Mouse (Mus musculus) cerebellum, postnatal 36 days (tissue): ENCODE measurements around the gene Tprn.

ENCODE experiments used
- DNase-seq, 2 experiments: peaks; one replicate each; pipeline ENCODE4 v3.0.0; 2021 to 2022; ENCODE audit warnings: mixed read lengths in 2 of 2

The Tprn gene

GRCm38 (mm10) chr2:25265897-25266656 lies 3.7 kb downstream of the Tprn start:
- peak; percentile 97 for DNase-seq

- peak; percentile 74 to 77 for DNase-seq
These were observed 4.3 kb downstream of the Tprn start for GRCm38 (mm10) chr2:25266720-25267119.

DNA sequence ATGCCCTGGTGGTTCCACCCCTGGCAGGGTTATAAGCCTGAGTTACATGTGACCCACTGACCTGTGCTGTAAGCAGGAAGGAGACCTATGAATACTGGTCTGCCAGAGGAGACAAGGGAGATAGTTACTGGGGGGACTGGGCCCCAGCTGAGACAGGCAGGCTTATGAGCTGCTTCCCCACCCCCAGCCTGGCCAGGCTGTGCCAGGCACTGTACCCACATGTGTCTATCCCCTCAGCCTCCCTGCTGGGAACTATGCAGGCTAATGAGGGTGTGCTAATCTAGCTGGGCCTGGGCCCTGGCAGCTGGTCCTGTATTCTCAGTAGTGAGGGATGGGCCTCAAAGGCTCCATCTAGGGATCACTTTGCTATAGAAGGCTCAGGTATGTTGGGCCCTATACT lies 4.8 kb downstream of the Tprn start:
- DNase-seq = peak; percentile 27 to 41

DNA sequence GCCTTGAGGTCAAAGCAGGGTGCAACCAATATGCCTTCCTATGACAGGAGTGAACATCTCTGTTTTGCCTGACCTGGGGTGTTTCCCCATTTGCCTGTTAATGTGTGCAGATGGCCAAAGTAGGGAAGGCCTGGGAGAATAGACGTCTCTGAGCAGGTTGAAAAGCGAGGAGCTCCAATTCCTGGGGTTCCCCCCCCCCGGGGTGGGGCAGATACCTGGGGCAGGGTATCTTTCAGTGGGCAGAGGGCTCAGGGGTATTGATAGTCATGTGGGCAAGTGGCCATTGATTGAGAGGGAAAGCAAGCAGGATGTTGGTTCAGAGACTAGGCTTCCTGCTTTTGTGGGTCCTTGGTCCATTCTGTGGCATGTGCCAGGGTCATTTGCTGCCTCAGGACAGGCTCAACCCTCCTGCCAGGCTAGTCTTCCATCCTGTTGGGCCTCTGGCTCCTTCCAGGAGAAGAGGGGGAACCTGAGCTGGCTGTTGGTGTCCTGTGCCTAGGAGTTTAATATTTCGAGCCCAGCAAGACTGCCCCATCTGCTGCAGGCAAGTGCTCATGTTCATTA lies 5.4 kb downstream of the Tprn start:
- peak in 1 of 2 experiments; percentile 30 for DNase-seq

DNA sequence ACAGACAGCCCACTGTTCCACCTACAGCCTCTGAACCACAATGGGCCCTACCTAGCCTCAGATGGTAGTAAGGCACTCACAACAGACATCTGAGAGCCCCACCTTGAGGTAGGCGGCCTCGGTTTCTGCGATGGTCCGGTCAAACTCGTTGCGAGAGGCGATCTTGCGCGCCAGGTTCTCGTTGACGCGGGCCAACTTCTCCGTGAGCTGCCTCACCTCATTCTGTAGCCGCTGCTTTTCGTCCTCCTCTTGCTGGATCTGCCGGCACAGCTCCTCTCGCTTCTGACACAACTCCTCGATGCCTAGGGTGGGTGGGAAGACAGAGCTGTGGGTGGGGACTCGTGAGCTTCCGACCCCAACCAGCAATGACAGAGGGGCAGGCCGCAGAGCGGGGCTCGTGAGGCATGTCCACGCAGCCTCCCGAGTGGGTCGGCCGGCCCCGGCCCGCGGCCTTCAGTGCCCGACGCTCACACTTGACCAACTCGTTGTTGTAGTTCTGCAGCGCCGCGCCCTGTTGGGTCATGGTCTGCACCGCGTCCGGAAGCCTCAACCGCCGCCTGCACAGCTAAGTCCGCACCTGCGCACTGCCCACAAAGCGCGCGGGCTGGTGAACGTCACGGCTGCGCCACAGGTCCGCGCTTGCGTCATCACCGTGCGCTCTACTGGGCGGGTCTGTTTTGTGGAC lies 9.6 kb downstream of the Tprn start, which contains the start of the genes Ssna1 and Anapc2:
Ssna1 (minus strand) TSS at position 612 of the 685 bp plus-strand sequence.
Anapc2 (plus strand) TSS at position 652 of the 685 bp plus-strand sequence.
- DNase-seq = peak; percentile 97 to 98

GRCm38 (mm10) chr2:25272515-25272914 lies 10.1 kb downstream of the Tprn start:
- DNase-seq = no peak

DNA sequence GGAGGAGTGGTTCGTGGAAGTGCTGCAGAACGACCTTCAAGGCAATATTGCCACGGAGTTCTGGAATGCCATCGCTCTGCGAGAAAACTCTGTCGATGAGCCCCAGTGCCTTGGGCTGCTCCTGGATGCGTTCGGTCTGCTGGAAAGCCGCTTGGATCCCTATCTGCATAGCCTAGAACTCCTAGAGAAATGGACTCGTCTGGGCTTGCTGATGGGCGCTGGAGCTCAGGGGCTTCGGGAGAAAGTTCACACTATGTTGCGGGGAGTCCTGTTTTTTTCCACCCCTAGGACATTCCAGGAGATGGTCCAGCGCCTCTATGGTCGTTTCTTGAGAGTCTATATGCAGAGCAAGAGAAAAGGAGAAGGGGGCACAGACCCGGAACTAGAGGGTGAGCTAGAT lies 10.6 kb downstream of the Tprn start:
- no peak for DNase-seq

DNA sequence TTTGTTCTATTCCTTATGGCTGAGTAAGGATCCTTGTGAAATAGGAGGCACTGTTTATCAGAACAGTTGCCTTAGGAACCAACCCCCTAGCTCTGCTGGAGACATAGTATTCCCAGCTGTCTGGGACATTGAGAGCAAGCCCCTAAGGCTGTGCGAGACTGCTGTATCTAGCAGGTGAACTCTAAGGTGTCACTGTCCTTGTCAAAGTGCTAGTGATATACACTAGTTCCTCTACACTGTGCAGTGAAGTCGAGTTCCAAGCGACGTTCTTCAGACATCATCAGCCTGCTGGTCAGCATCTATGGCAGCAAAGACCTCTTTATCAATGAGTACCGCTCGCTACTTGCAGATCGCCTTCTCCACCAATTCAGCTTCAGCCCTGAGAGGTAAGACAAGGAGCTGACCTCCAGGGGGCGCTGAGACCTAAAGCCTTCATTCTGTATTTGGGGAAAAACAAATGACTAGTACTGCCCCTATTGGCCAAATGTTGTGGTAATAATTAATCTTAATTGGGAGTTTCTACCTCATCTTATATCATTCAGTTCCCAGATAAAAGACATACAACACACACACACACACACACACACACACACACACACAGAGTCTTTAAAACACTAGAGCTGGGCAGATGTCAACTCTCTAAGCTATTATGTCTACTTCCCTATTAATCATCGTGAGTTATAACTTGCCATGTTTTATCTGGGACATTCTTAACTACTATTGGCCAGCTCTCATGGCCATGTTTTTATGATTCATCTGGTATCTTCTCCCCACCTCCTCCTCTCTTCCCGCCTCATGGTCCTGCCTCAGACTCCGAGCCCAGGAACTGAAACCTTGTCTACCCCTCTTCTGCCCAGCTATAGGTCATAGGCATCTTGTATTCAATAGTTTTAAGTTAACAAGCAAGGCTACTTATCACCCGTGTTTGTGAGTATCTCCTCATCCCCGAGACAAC lies 16.8 kb downstream of the Tprn start:
- DNase-seq = peak; percentile 91 to 92

DNA sequence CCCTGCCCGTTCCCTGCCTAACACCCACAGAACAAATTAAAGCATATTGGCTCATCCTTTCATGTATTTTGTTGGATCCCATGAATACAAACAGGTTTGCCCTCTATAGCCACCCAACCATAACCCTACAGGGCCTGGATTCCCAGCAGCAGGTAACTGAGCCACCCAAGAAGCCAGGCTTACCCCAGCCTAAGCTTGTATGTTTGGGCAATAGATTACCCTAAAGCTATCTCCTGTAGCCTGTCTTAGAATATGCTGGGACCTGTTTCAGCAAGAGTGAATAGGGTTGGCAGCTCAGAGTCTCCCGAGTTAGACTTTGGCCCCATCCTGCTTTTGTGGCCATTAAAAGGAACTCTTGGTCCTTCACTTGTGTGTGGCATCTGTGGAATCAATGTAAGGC lies 23.1 kb downstream of the Tprn start:
- DNase-seq = no peak

DNA sequence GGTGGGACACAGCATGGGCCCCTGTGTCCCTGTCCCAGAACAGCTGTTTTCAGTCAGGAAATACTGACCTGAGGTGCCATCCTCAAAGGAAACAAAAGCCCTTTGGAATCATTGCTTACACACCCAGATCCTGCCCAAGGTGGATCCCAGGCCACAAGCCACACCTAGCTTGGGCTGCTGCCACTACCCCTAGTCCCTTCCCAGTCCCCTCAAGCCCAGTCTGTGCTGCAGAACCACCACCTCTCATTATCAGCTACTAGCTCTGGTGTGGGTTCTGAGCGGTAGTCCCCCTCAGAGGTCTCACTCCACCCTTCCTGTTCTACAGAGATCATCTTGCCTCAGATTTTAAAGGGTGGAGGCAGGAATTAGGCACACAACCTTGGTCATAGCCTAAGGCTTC lies 23.9 kb downstream of the Tprn start:
- no peak for DNase-seq

DNA sequence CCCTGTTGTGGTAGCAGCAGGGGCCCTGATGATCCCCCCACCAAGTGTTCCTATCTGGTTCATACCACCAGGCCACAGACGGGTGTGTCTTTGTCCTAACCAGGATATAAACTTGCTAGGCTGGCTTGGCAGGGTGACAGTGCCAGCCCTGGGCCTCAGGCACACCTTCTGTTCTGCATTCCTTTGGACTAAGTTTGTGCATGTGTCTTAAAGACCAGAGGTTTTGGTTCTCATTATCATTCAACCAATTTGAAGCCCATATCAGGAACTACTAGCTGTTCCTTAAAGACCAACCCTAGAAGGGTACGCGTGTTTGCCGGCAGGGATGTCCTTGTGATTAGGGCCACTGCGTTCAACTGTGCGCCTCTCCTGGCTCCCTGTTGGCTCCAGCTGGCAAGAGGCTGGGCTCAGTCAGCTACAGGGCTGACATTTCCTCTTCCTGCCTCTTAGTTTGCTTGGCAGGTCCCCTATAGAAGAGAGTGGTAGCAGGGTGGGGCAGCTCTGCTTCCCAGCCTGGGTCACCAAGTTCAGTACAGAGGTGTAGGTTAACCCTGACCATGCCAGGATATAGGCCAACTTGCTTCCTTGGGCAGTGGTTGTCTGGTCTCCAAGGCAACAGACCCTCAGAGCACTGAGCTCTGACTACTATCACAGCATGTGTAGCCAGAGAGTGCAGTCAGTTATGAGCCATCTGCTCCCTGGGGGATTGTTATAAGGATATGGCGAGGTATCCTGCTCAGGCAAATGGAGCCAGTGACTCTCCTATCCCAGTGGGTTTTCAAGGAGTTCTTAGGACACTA lies 24.6 kb downstream of the Tprn start:
- DNase-seq = peak; percentile 55 to 62

- no peak for DNase-seq
These were observed 25.7 kb downstream of the Tprn start, which contains the start of gene Tmem210 for GRCm38 (mm10) chr2:25287927-25288649. Tmem210 (plus strand) TSS chr2:25288145.

GRCm38 (mm10) chr2:25288734-25289345 lies 26.4 kb downstream of the Tprn start:
- no peak for DNase-seq

- DNase-seq = peak in 1 of 2 experiments; percentile 79
These were observed 27.2 kb downstream of the Tprn start, which contains the start of gene Lrrc26 for GRCm38 (mm10) chr2:25289651-25290050. Lrrc26 (plus strand) TSS chr2:25289915.

GRCm38 (mm10) chr2:25290101-25290815 lies 27.8 kb downstream of the Tprn start:
- peak; percentile 74 to 78 for DNase-seq

- DNase-seq = peak; percentile 68 to 75
These were observed 28.4 kb downstream of the Tprn start for GRCm38 (mm10) chr2:25290816-25291130.

DNA sequence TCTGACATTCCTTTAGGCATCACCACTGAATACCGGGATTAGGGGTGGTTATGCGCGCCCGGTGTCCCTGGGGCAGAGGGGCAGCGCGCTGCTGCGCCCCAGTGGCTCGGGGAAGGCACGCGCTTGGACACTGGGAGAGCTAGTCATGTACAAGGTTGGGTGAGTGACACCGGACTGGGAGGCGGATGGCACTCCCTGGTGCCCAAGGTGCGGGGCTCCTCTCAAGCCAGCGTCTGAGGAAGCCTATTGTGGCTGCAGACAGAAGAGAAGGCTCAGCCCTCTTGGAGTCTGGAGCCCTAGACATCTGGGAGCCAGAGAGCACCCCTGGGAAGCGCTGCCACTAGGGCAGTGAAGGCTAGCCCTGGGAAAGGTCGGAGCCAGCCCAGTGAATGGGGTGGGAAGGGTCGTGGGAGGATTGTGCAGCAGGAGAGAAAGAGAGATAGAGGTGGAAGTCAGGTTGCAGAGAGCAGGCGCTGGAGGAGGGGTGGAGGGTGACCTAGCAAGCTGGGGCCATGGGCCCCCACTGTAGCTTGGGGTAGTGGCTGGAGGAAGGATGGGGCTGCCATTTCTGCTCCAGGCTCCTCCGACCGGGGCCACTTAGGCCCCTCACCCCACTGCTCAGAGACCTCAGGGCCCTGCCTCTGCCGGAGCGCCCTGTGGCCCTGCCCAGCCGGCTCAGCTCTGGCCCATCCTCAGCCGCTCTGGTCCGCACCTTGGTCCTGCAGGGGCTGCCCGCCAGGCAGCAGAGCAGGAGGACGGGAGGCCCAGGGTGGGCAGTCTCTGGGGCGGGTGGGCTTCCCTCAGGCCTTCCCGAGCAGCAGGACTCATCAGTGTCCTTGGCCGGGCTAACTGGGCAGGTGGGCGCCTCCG lies 29.0 kb downstream of the Tprn start:
- peak in 1 of 2 experiments; percentile 50 for DNase-seq

GRCm38 (mm10) chr2:25292054-25292544 lies 29.7 kb downstream of the Tprn start:
- DNase-seq = peak in 1 of 2 experiments; percentile 45
